Mouse (Mus musculus) G1E (cell line): ENCODE data around the gene Rasgef1b. TPM values are rescaled to one million over a fixed set of nuclear protein-coding genes. Genes with fewer than 3 reads are reported as not detected.

ENCODE experiments used
- ATAC-seq: 2 replicates; pipeline ENCODE4 v1.8.0; 2016; ENCODE audit warnings: mild to moderate bottlenecking; ENCODE audit not compliant: insufficient number of reproducible peaks, poor library complexity, low FRiP score, severe bottlenecking; ENCODE audit errors: extremely low read depth
- DNase-seq: peaks from one replicate; pipeline ENCODE4 v3.0.0; 2012; ENCODE audit warnings: low spot score
- H3K27me3 ChIP-seq: 2 replicates; pipeline ENCODE4 v1.6.1; 2012; ENCODE audit warnings: mild to moderate bottlenecking, low read length, inconsistent platforms; ENCODE audit not compliant: insufficient read depth
- H3K36me3 ChIP-seq: replicated peaks from 2 replicates; pipeline ENCODE3; 2012; ENCODE audit warnings: mild to moderate bottlenecking, inconsistent platforms
- H3K4me1 ChIP-seq: 2 replicates; pipeline ENCODE4 v1.6.1; 2012; ENCODE audit warnings: low read depth, low read length, inconsistent platforms, mixed read lengths; ENCODE audit not compliant: insufficient read depth
- H3K4me3 ChIP-seq: 2 replicates; pipeline ENCODE4 v1.5.1; 2012; ENCODE audit warnings: low read depth, mild to moderate bottlenecking, inconsistent platforms, low read length, moderate library complexity, mixed read lengths
- H3K9me3 ChIP-seq: replicated peaks from 2 replicates; pipeline ENCODE4 v1.6.1; 2012; ENCODE audit warnings: inconsistent platforms
- CTCF ChIP-seq: IDR thresholded peaks from 2 replicates; pipeline ENCODE4 v1.5.1; 2012; ENCODE audit warnings: low read depth, low read length, inconsistent platforms, mixed read lengths
- GATA1 ChIP-seq: IDR thresholded peaks from 2 replicates; pipeline ENCODE4 v1.6.1; 2012; ENCODE audit warnings: borderline replicate concordance, low read length, inconsistent platforms, mixed read lengths
- GATA2 ChIP-seq: IDR thresholded peaks from 2 replicates; pipeline ENCODE4 v1.6.1; 2012; ENCODE audit warnings: low read depth, low read length, inconsistent platforms, borderline replicate concordance
- POLR2AphosphoS5 ChIP-seq: IDR thresholded peaks from 2 replicates; pipeline ENCODE4 v1.6.1; 2012; ENCODE audit warnings: low read depth, low read length, inconsistent platforms; ENCODE audit not compliant: insufficient replicate concordance
- TAL1 ChIP-seq: conservative IDR thresholded peaks from 2 replicates; pipeline ENCODE4 v1.6.1; 2012; ENCODE audit warnings: low read depth, low read length, inconsistent platforms, mixed read lengths
- polyA plus RNA-seq: library from polyadenylated mRNA; stranded (reverse); fragments of >175 nt; gene quantifications from 2 replicates; pipeline ENCODE4 v1.2.3, GENCODE M21; 2012
- total RNA-seq, 2 experiments: library from RNA; stranded (forward) in 1 of 2; stranded (reverse) in 1 of 2; fragments of 200-1000 nt in 1 of 2; fragments of >200 nt in 1 of 2; fragmentation: Nextera tagmentation in 1 of 2; gene quantifications; 2 replicates each; pipeline ENCODE4 v1.2.3; 2014 to 2017

The Rasgef1b gene
- total and polyA plus RNA-seq, 3 experiments: 0.38 TPM; not detected in 2

DNA sequence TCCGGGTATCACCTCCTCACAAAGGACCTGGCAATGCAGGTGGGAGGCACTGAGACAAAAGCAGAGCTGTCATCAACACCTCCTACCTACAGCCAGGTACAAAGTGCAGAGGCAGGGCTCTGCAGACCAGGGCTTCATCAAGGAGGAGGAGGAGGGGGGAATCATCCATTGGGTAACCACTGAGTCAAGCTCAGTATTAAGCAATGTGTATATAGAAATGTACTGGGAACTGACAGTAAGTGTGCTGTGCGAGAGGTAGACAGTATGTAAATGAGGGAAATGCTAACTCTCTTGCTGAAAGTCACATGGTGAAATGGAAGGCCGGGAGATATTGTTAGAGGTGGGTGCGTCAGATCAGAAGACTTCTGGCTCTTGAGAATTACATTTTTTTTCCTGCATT, 294.6 kb downstream of the Rasgef1b start:
- H3K9me3 ChIP-seq: peaks cover 49% of the 10 kb centered on the region
- no peak for ATAC-seq

GRCm38 (mm10) chr5:99432471-99432870, 296.4 kb downstream of the Rasgef1b start:
- Histone ChIP-seq H3K27me3 (no peaks in the 10 kb centered on the region), H3K9me3 (peaks cover 49% of the 10 kb centered on the region), H3K36me3 (no peaks in the 10 kb centered on the region), H3K4me3 (no peak overlapping the region), H3K4me1 (no peaks in the 10 kb centered on the region)
- DNase-seq (no peak), ATAC-seq (no peak)
- no peak for TF ChIP-seq POLR2AphosphoS5
- TF ChIP-seq GATA1: no peak
- no peak for TF ChIP-seq CTCF
- TF ChIP-seq GATA2: no peak
- no peak for TF ChIP-seq TAL1

More for the DNA sequence above, 294.6 kb downstream of the Rasgef1b start:
- no peak for TF ChIP-seq GATA2
- TF ChIP-seq GATA1: no peak
- TF ChIP-seq CTCF: no peak
- no peak for TF ChIP-seq TAL1
- H3K4me1 ChIP-seq: no peaks in the 10 kb centered on the region
- no peaks in the 10 kb centered on the region for H3K36me3 ChIP-seq
- no peak overlapping the region for H3K4me3 ChIP-seq
- DNase-seq: no peak
- H3K27me3 ChIP-seq: no peaks in the 10 kb centered on the region

DNA sequence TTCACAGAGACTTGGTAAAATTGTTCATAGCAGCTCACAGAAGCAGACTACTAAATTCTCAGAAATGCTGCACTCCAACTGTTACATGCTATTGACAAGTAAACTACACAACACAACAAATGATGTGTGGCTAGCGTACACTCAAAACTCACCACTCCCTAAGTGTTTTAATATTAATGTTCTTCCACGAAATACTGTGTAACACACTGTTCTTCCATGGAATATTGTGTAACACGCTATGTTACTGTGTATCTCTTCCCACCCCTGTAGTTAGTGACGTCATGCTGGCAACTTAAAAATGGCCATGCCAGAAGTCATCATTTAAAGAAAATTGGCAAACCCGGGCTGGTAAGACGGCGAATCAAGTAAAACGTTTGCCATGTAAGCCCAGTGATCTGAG, 299.6 kb downstream of the Rasgef1b start:
- H3K36me3 ChIP-seq: no peaks in the 10 kb centered on the region
- H3K27me3 ChIP-seq: no peaks in the 10 kb centered on the region
- DNase-seq: no peak
- H3K4me3 ChIP-seq: no peak overlapping the region
- no peaks in the 10 kb centered on the region for H3K4me1 ChIP-seq
- TF ChIP-seq POLR2AphosphoS5 (no peak), GATA1 (no peak), GATA2 (no peak), TAL1 (no peak), CTCF (no peak)
- H3K9me3 ChIP-seq: peaks cover 50% of the 10 kb centered on the region
- no peak for ATAC-seq

GRCm38 (mm10) chr5:99428648-99429047, 300.2 kb downstream of the Rasgef1b start:
- DNase-seq (no peak), ATAC-seq (no peak)
- H3K36me3 ChIP-seq: no peaks in the 10 kb centered on the region
- TF ChIP-seq CTCF (no peak), TAL1 (no peak), GATA1 (no peak), GATA2 (no peak), POLR2AphosphoS5 (no peak)
- peaks cover 47% of the 10 kb centered on the region for H3K9me3 ChIP-seq
- H3K4me3 ChIP-seq: no peak overlapping the region
- H3K4me1 ChIP-seq: no peaks in the 10 kb centered on the region
- no peaks in the 10 kb centered on the region for H3K27me3 ChIP-seq

- no peak for DNase-seq
- no peak for TF ChIP-seq TAL1
- no peak for TF ChIP-seq GATA2
- no peak for TF ChIP-seq POLR2AphosphoS5
- no peak for TF ChIP-seq CTCF
- no peak for TF ChIP-seq GATA1
- H3K4me1 ChIP-seq: no peaks in the 10 kb centered on the region
- no peak for ATAC-seq
- H3K36me3 ChIP-seq: no peaks in the 10 kb centered on the region
- no peak overlapping the region for H3K4me3 ChIP-seq
- peaks cover 50% of the 10 kb centered on the region for H3K9me3 ChIP-seq
- no peaks in the 10 kb centered on the region for H3K27me3 ChIP-seq
Observed at GRCm38 (mm10) chr5:99423271-99423670, 305.6 kb downstream of the Rasgef1b start.

DNA sequence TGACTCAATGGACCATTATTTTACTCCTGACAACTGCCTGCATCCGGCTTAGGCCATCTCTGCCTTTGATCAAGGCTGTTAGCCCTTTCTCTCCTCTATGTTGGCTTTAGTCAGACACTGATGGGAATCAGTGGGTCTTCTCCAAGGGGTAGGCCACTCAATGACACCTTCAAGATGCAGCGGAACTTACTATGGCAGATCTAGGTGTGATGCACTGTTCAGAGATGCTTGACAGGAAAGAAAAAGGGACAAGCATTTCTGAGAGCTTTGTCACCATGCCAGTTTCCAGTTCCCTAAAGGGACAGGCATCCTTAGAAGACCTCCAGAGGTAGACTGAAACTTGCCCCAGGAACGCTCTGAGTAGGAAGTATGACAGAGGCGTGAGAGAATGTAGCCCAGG, 306.0 kb downstream of the Rasgef1b start:
- TF ChIP-seq GATA2 (no peak), GATA1 (no peak), CTCF (no peak), POLR2AphosphoS5 (no peak), TAL1 (no peak)
- Histone ChIP-seq H3K4me1 (no peaks in the 10 kb centered on the region), H3K36me3 (no peaks in the 10 kb centered on the region), H3K9me3 (peaks cover 53% of the 10 kb centered on the region), H3K27me3 (no peaks in the 10 kb centered on the region), H3K4me3 (no peak overlapping the region)
- no peak for ATAC-seq
- no peak for DNase-seq

- DNase-seq (no peak), ATAC-seq (no peak)
- peaks cover 53% of the 10 kb centered on the region for H3K9me3 ChIP-seq
- H3K4me3 ChIP-seq: no peak overlapping the region
- TF ChIP-seq TAL1 (no peak), GATA2 (no peak)
- no peaks in the 10 kb centered on the region for H3K36me3 ChIP-seq
- no peaks in the 10 kb centered on the region for H3K4me1 ChIP-seq
- H3K27me3 ChIP-seq: no peaks in the 10 kb centered on the region
Observed at GRCm38 (mm10) chr5:99422092-99422491, 306.8 kb downstream of the Rasgef1b start.
